Mouse (Mus musculus): ENCODE results near the gene Ebpl.

DNA sequence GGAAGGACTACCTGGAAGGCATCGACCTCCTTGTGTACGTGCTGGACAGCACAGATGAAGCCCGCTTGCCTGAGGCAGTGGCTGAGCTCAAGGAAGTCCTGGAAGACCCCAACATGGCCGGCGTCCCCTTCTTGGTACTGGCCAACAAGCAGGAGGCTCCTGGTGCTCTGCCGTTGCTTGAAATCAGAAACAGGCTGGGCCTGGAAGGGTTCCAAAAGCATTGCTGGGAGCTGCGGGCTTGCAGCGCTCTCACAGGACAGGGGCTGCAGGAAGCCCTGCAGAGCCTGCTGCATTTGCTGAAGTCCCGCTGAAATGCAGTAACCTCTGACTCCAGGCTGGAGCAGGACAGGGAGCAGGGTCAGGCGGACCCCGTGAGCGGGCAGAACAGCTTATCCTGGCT, 49.3 kb downstream of the Ebpl start:
- no peak for TF ChIP-seq POLR2A (IDR thresholded peaks at IDR 0.05; ENCODE audit: insufficient read length, low read depth)
- no peak for TF ChIP-seq POLR2AphosphoS2 (IDR thresholded peaks at IDR 0.05; ENCODE audit: insufficient read length, low read depth)
- TF ChIP-seq SRF (IDR thresholded peaks at IDR 0.05; ENCODE audit: control insufficient read depth, insufficient read length, low read depth), result no peak
- no peak for TF ChIP-seq TCF3 (IDR thresholded peaks at IDR 0.05; ENCODE audit: insufficient read length, low read depth)
- no peak for TF ChIP-seq CEBPB (IDR thresholded peaks at IDR 0.05; ENCODE audit: insufficient read depth, poor library complexity, severe bottlenecking)
- TF ChIP-seq MYOG (IDR thresholded peaks at IDR 0.05; ENCODE audit: control insufficient read depth in 1 of 3, insufficient read depth in 1 of 3, insufficient read length in 2 of 3, low read depth in 2 of 3), result no peak

All from myocyte (in vitro differentiated cells).